Mouse (Mus musculus) myocyte (in vitro differentiated cells): ENCODE measurements around the gene Snx30. TPM values are rescaled to one million over a fixed set of nuclear protein-coding genes. Genes with fewer than 3 reads are reported as not detected.

Source experiments
- H3K27me3 ChIP-seq: one replicate; pipeline ENCODE4 v1.6.1; 2011; ENCODE audit not compliant: control insufficient read depth, insufficient read depth, insufficient read length
- H3K36me3 ChIP-seq: one replicate; pipeline ENCODE4 v1.6.1; 2011; ENCODE audit not compliant: control insufficient read depth, insufficient read depth
- H3K4me2 ChIP-seq: one replicate; pipeline ENCODE4 v1.6.1; 2011; ENCODE audit warnings: low read depth, control low read depth
- H3K4me3 ChIP-seq: one replicate; pipeline ENCODE4 v1.5.1; 2011; ENCODE audit warnings: mild to moderate bottlenecking, control low read depth, moderate library complexity
- H3K79me2 ChIP-seq: one replicate; pipeline ENCODE4 v1.6.1; 2011; ENCODE audit not compliant: control insufficient read depth, insufficient read depth
- H3ac ChIP-seq: one replicate; pipeline ENCODE4 v1.6.1; 2011; ENCODE audit not compliant: control insufficient read depth, insufficient read length
- CEBPB ChIP-seq: IDR thresholded peaks from 2 replicates; pipeline ENCODE4 v1.6.1; 2011; ENCODE audit warnings: mild to moderate bottlenecking, moderate library complexity; ENCODE audit not compliant: poor library complexity, insufficient read depth, severe bottlenecking
- E2F4 ChIP-seq: IDR thresholded peaks from one replicate; pipeline ENCODE4 v1.6.1; 2011; ENCODE audit warnings: mild to moderate bottlenecking, control low read depth, moderate library complexity; ENCODE audit not compliant: insufficient read depth
- MAX ChIP-seq: IDR thresholded peaks from one replicate; pipeline ENCODE4 v1.6.1; 2011; ENCODE audit warnings: low read depth, mild to moderate bottlenecking, control low read depth
- MYOD1 ChIP-seq, 3 experiments: IDR thresholded peaks; one replicate each; pipeline ENCODE4 v1.6.1; 2011; ENCODE audit warnings: control low read depth in 2 of 3, low read depth in 2 of 3, mild to moderate bottlenecking in 2 of 3, moderate library complexity in 1 of 3; ENCODE audit not compliant: insufficient read length in 2 of 3, control insufficient read depth in 1 of 3
- MYOG ChIP-seq, 3 experiments: IDR thresholded peaks; one replicate each; pipeline ENCODE4 v1.6.1; 2011; ENCODE audit warnings: control low read depth in 2 of 3, low read depth in 2 of 3, mild to moderate bottlenecking in 2 of 3; ENCODE audit not compliant: insufficient read length in 2 of 3, control insufficient read depth in 1 of 3, insufficient read depth in 1 of 3
- POLR2A ChIP-seq: IDR thresholded peaks from one replicate; pipeline ENCODE4 v1.6.1; 2011; ENCODE audit warnings: low read depth, mild to moderate bottlenecking, control low read depth, moderate library complexity; ENCODE audit not compliant: insufficient read length
- POLR2AphosphoS2 ChIP-seq: IDR thresholded peaks from one replicate; pipeline ENCODE4 v1.6.1; 2011; ENCODE audit warnings: low read depth, control low read depth; ENCODE audit not compliant: insufficient read length
- REST ChIP-seq: IDR thresholded peaks from one replicate; pipeline ENCODE4 v1.6.1; 2011; ENCODE audit warnings: mild to moderate bottlenecking, control low read depth, moderate library complexity; ENCODE audit not compliant: insufficient read depth, insufficient read length
- SRF ChIP-seq: IDR thresholded peaks from one replicate; pipeline ENCODE4 v1.6.1; 2011; ENCODE audit warnings: low read depth; ENCODE audit not compliant: control insufficient read depth, insufficient read length
- TCF12 ChIP-seq: IDR thresholded peaks from one replicate; pipeline ENCODE4 v1.6.1; 2011; ENCODE audit warnings: mild to moderate bottlenecking, control low read depth; ENCODE audit not compliant: poor library complexity, insufficient read depth, severe bottlenecking
- TCF3 ChIP-seq: IDR thresholded peaks from one replicate; pipeline ENCODE4 v1.6.1; 2011; ENCODE audit warnings: low read depth, control low read depth; ENCODE audit not compliant: insufficient read length
- USF1 ChIP-seq: IDR thresholded peaks from one replicate; pipeline ENCODE4 v1.6.1; 2011; ENCODE audit warnings: low read depth, mild to moderate bottlenecking, control low read depth, moderate library complexity
- polyA plus RNA-seq: library from polyadenylated mRNA; unstranded; fragments of >200 nt; fragmentation: generic; extraction: Trizol; gene quantifications from one replicate; pipeline ENCODE4 v1.2.1, GENCODE M21; 2012; ENCODE audit warnings: missing spikeins

Gene Snx30
- polyA plus RNA-seq, 1 experiment, result 2.6 TPM

- peak in 1 of 3 experiments; percentile 24 for TF ChIP-seq MYOD1 (IDR thresholded peaks at IDR 0.05; ENCODE audit: control insufficient read depth in 1 of 3, insufficient read length in 2 of 3, low read depth in 2 of 3)
- TF ChIP-seq REST, result no peak
- peak in 1 of 3 experiments; percentile 32 for TF ChIP-seq MYOG (IDR thresholded peaks at IDR 0.05; ENCODE audit: control insufficient read depth in 1 of 3, insufficient read depth in 1 of 3, insufficient read length in 2 of 3, low read depth in 2 of 3)
- no peak for TF ChIP-seq TCF12
- Histone ChIP-seq H3ac (no peak overlapping the region), H3K4me3 (no peak overlapping the region), H3K4me2 (no peak overlapping the region), H3K27me3 (no peaks in the 10 kb centered on the region), H3K36me3 (no peaks in the 10 kb centered on the region), H3K79me2 (peaks cover 4% of the 10 kb centered on the region)
Observed at GRCm38 (mm10) chr4:59819477-59820022, 13.9 kb downstream of the Snx30 start.

- Histone ChIP-seq H3K79me2 (no peaks in the 10 kb centered on the region), H3K36me3 (no peaks in the 10 kb centered on the region), H3K27me3 (no peaks in the 10 kb centered on the region), H3K4me2 (no peak overlapping the region), H3ac (no peak overlapping the region), H3K4me3 (no peak overlapping the region)
- TF ChIP-seq POLR2AphosphoS2, result no peak
- TF ChIP-seq POLR2A, result no peak
- TF ChIP-seq SRF, result no peak
- TF ChIP-seq CEBPB, result no peak
- no peak for TF ChIP-seq TCF3
- no peak for TF ChIP-seq MAX
- TF ChIP-seq MYOG (IDR thresholded peaks at IDR 0.05; ENCODE audit: control insufficient read depth in 1 of 3, insufficient read depth in 1 of 3, insufficient read length in 2 of 3, low read depth in 2 of 3), result no peak
Observed at GRCm38 (mm10) chr4:59821516-59821915, 15.9 kb downstream of the Snx30 start.

GRCm38 (mm10) chr4:59822119-59822518, 16.5 kb downstream of the Snx30 start:
- no peak overlapping the region for H3ac ChIP-seq
- no peak overlapping the region for H3K4me2 ChIP-seq
- no peaks in the 10 kb centered on the region for H3K27me3 ChIP-seq
- no peaks in the 10 kb centered on the region for H3K79me2 ChIP-seq
- H3K4me3 ChIP-seq, result no peak overlapping the region
- H3K36me3 ChIP-seq, result no peaks in the 10 kb centered on the region
- TF ChIP-seq POLR2AphosphoS2 (no peak), MYOG (IDR thresholded peaks at IDR 0.05; ENCODE audit: control insufficient read depth in 1 of 3, insufficient read depth in 1 of 3, insufficient read length in 2 of 3, low read depth in 2 of 3) (no peak), TCF12 (no peak), USF1 (no peak), REST (no peak), E2F4 (no peak), MAX (no peak), POLR2A (no peak), TCF3 (no peak), SRF (no peak), CEBPB (no peak)

- H3K27me3 ChIP-seq, result no peaks in the 10 kb centered on the region
- H3ac ChIP-seq, result no peak overlapping the region
- no peak overlapping the region for H3K4me2 ChIP-seq
- H3K36me3 ChIP-seq, result no peaks in the 10 kb centered on the region
- H3K4me3 ChIP-seq, result no peak overlapping the region
- TF ChIP-seq POLR2AphosphoS2 (no peak), E2F4 (no peak), REST (no peak), CEBPB (no peak), MYOG (IDR thresholded peaks at IDR 0.05; ENCODE audit: control insufficient read depth in 1 of 3, insufficient read depth in 1 of 3, insufficient read length in 2 of 3, low read depth in 2 of 3) (peak in 1 of 3 experiments; percentile 59), TCF12 (no peak), TCF3 (no peak), POLR2A (no peak), MYOD1 (IDR thresholded peaks at IDR 0.05; ENCODE audit: control insufficient read depth in 1 of 3, insufficient read length in 2 of 3, low read depth in 2 of 3) (peak in 1 of 3 experiments; percentile 31), USF1 (no peak), MAX (no peak), SRF (no peak)
- no peaks in the 10 kb centered on the region for H3K79me2 ChIP-seq
Observed at GRCm38 (mm10) chr4:59823470-59823869, 17.8 kb downstream of the Snx30 start.

GRCm38 (mm10) chr4:59824860-59825259, 19.2 kb downstream of the Snx30 start:
- Histone ChIP-seq H3K36me3 (no peaks in the 10 kb centered on the region), H3ac (no peak overlapping the region), H3K4me3 (no peak overlapping the region), H3K27me3 (no peaks in the 10 kb centered on the region), H3K79me2 (no peaks in the 10 kb centered on the region), H3K4me2 (no peak overlapping the region)
- no peak for TF ChIP-seq SRF
- no peak for TF ChIP-seq POLR2AphosphoS2
- TF ChIP-seq POLR2A, result no peak
- no peak for TF ChIP-seq TCF12
- no peak for TF ChIP-seq E2F4
